Mouse (Mus musculus): ENCODE measurements around the gene Vps13d. TPM values are rescaled to one million over a fixed set of nuclear protein-coding genes. Genes with fewer than 3 reads are reported as not detected.

The Vps13d gene
- polyA plus RNA-seq, 2 experiments from 2014 or later: 9.2 to 17.9 TPM

- peak; percentile 38 for ATAC-seq
These were observed 195.3 kb downstream of the Vps13d start for GRCm38 (mm10) chr4:144999572-144999880.

- ATAC-seq: no peak
These were observed 195.8 kb downstream of the Vps13d start for GRCm38 (mm10) chr4:144998808-144999571.

- ATAC-seq: peak; percentile 15
These were observed 196.7 kb downstream of the Vps13d start for GRCm38 (mm10) chr4:144997887-144998658.

GRCm38 (mm10) chr4:144996996-144997820 is 197.6 kb downstream of the Vps13d start:
- no peak for ATAC-seq

- peak; percentile 73 for ATAC-seq
These were observed 199.0 kb downstream of the Vps13d start for GRCm38 (mm10) chr4:144995826-144996225.

- ATAC-seq: no peak
These were observed 201.5 kb downstream of the Vps13d start for GRCm38 (mm10) chr4:144993047-144993917.

GRCm38 (mm10) chr4:144992413-144992812 is 202.4 kb downstream of the Vps13d start:
- ATAC-seq: no peak

- ATAC-seq: no peak
These were observed 206.2 kb downstream of the Vps13d start for GRCm38 (mm10) chr4:144988443-144989206.

GRCm38 (mm10) chr4:144986016-144986805 is 208.6 kb downstream of the Vps13d start:
- ATAC-seq: peak; percentile 87

GRCm38 (mm10) chr4:144983821-144984371 is 210.9 kb downstream of the Vps13d start:
- no peak for ATAC-seq

GRCm38 (mm10) chr4:144983228-144983744 is 211.5 kb downstream of the Vps13d start:
- ATAC-seq: no peak

- ATAC-seq: peak; percentile 58
These were observed 213.8 kb downstream of the Vps13d start for GRCm38 (mm10) chr4:144980811-144981551.

GRCm38 (mm10) chr4:144980110-144980509 is 214.7 kb downstream of the Vps13d start:
- ATAC-seq: peak; percentile 25

GRCm38 (mm10) chr4:144978039-144978438 is 216.8 kb downstream of the Vps13d start:
- ATAC-seq: no peak

GRCm38 (mm10) chr4:144977057-144977456 is 217.7 kb downstream of the Vps13d start:
- no peak for ATAC-seq

- no peak for ATAC-seq
These were observed 219.3 kb downstream of the Vps13d start for GRCm38 (mm10) chr4:144975505-144975904.

- no peak for ATAC-seq
These were observed 220.3 kb downstream of the Vps13d start for GRCm38 (mm10) chr4:144974458-144974857.

GRCm38 (mm10) chr4:144972948-144973720 is 221.7 kb downstream of the Vps13d start:
- peak; percentile 74 for ATAC-seq
